Mouse (Mus musculus): Measurements from ENCODE around the gene Uevld. TPM values are rescaled to one million over a fixed set of nuclear protein-coding genes. Genes with fewer than 3 reads are reported as not detected.

The Uevld gene
- total and polyA plus RNA-seq, 3 experiments = 2.9 to 6.6 (median 4.6) TPM

DNA sequence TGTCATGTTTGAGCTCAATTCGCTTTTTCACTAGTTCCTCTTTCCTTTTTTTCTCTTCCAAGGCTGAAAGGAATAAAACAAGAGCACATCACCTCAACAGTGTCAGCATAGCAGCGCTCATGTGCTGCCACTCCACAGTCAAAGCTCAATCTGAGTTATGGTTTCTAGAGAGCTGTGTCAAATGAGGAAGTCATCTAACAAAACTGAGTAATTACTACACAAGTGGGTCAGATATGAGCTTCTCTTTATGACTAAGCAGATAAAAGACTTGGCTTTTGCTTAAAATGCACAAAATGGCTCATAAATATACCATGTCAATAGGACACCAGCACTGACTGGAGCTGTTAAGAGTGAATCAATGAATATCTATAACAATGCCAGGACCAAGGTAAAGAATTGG, 40.6 kb upstream of the Uevld start (continued):
- TF ChIP-seq RCOR1 (conservative IDR thresholded peaks at IDR 0.05; ENCODE audit: low read depth, low read length) = peak; percentile 96
- TF ChIP-seq IRF4 (IDR thresholded peaks at IDR 0.05; ENCODE audit: low read depth, low read length) = peak; percentile 100
- TF ChIP-seq NELFE (IDR thresholded peaks at IDR 0.05; ENCODE audit: low read depth, low read length) = no peak
- TF ChIP-seq JUND (conservative IDR thresholded peaks at IDR 0.05; ENCODE audit: low read depth, low read length) = peak; percentile 100
- TF ChIP-seq MAFK (IDR thresholded peaks at IDR 0.05; ENCODE audit: insufficient replicate concordance, low read length) = peak; percentile 89
- peak; percentile 67; the same call in 1 of the 2 replicates for TF ChIP-seq MEF2A (IDR thresholded peaks at IDR 0.05; ENCODE audit: borderline replicate concordance, low read depth, low read length)
- no peak for TF ChIP-seq E2F4 (IDR thresholded peaks at IDR 0.05; ENCODE audit: insufficient replicate concordance, low read depth, low read length)

DNA sequence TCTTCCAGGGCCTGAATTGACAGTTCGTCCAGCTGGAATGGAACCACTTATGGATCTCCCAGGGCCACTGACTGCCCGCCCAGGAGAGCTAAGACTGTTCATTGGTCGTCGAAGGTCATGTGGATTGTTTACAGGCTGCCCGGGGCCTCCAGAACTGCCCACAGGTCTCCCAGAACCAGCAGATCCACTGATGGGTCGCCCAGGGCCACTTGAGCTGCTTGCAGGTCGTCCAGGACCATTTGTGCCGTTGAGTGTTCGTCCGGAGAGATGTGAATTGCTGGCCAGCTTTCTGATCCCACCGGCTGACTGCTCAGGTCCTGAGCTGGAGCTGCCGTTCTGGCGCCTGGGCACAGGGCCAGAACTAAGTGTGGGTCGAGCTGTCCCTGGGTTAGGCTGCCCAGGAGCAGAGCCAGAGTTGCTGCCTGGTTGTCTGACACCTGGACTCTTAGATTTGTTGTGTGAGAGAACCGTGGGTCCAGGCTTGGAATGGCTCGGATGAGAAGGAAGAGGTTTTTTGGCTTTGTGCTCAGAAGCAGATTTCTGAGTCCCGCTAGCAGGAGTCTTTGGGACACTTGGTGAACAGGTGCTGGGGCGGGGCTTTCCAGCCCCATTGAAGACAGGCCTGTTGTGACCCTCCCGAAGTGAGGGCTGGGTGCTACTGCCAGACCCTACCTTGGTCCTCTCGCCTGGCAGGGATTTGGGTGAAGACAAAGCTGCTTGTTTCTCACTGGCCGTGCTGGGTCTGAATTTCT, 39.5 kb upstream of the Uevld start:
- H3K4me2 ChIP-seq (ENCODE audit: insufficient read depth, low read depth, poor library complexity, severe bottlenecking) = no peak overlapping the region
- peaks cover 23 to 83% of the 10 kb centered on the region in 2 experiments for H3K4me1 ChIP-seq (ENCODE audit: control insufficient read depth in 1 of 2, insufficient read depth in 2 of 2)
- peaks cover 46% of the 10 kb centered on the region for H3K79me2 ChIP-seq (replicated peaks; ENCODE audit: control insufficient read depth, extremely low read depth, insufficient read depth, poor library complexity, severe bottlenecking)
- dilution Hi-C loops (cut with MboI; ENCODE audit: extremely low pct_ligation_motif_present, extremely low pct_unique_long_range_greater_than_20kb, low sequenced_read_pairs) = no loop called here
- in situ Hi-C loops (cut with MboI; ENCODE audit: low pct_ligation_motif_present, low pct_unique_long_range_greater_than_20kb, low sequenced_read_pairs) = no loop called here
- peaks cover 47 to 72% of the 10 kb centered on the region in 2 experiments for H3K36me3 ChIP-seq (replicated peaks in 1 of 2; ENCODE audit: control insufficient read depth in 1 of 2, insufficient read depth in 1 of 2, low read length in 1 of 2)
- H3K9me3 ChIP-seq (replicated peaks; ENCODE audit: low read length) = no peaks in the 10 kb centered on the region
- no peaks in the 10 kb centered on the region for H3K27me3 ChIP-seq (replicated peaks)
- H3K4me3 ChIP-seq (replicated peaks in 1 of 3; ENCODE audit: low read depth in 2 of 3, low read length in 2 of 3, poor library complexity in 1 of 3) = no peak overlapping the region
- no peak overlapping the region for H3K9ac ChIP-seq (ENCODE audit: insufficient read depth, low read depth)
- TF ChIP-seq USF1 (IDR thresholded peaks at IDR 0.05; ENCODE audit: low read depth, low read length) (no peak), JUN (IDR thresholded peaks at IDR 0.05; ENCODE audit: insufficient read depth, low read depth, low read length) (no peak), NELFE (IDR thresholded peaks at IDR 0.05; ENCODE audit: low read depth, low read length) (no peak), ELF1 (IDR thresholded peaks at IDR 0.05; ENCODE audit: low read depth, low read length) (no peak), USF2 (conservative IDR thresholded peaks at IDR 0.05; ENCODE audit: low read depth, low read length) (no peak), PAX5 (IDR thresholded peaks at IDR 0.05; ENCODE audit: low read length) (no peak), RCOR1 (conservative IDR thresholded peaks at IDR 0.05; ENCODE audit: low read depth, low read length) (no peak), RAD21 (IDR thresholded peaks at IDR 0.05; ENCODE audit: low read depth, low read length) (no peak), JUND (conservative IDR thresholded peaks at IDR 0.05; ENCODE audit: low read depth, low read length) (no peak)
- no peak for DNase-seq (ENCODE audit: extremely low read depth)
- H3K27ac ChIP-seq (ENCODE audit: insufficient read depth, low read depth) = peak overlapping the region; percentile 7; the same call in 1 of the 2 replicates

DNA sequence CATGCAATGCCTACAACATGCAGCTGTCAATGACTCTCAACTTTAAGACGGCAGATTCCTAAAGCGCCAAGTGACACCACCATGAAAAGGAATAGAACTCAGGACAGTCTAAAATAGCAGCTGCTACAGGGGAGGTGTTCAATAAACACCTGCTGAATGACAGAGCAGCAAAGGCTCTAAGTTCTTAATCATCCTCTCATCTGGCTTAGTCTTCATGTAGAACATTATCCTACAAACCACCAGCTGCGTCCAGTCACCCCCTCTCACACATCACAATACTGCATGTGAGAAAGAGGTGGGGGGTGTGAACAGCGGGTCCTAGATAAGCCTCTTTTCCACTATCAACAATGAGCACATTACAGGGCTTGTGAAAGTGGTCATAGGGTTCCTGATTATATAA, 38.7 kb upstream of the Uevld start:
- dilution Hi-C loops (cut with MboI; ENCODE audit: extremely low pct_ligation_motif_present, extremely low pct_unique_long_range_greater_than_20kb, low sequenced_read_pairs) (no loop called here), in situ Hi-C loops (cut with MboI; ENCODE audit: low pct_ligation_motif_present, low pct_unique_long_range_greater_than_20kb, low sequenced_read_pairs) (no loop called here)
- Histone ChIP-seq H3K9me3 (replicated peaks; ENCODE audit: low read length) (no peaks in the 10 kb centered on the region), H3K79me2 (replicated peaks; ENCODE audit: control insufficient read depth, extremely low read depth, insufficient read depth, poor library complexity, severe bottlenecking) (peaks cover 37% of the 10 kb centered on the region), H3K4me3 (replicated peaks in 1 of 3; ENCODE audit: low read depth in 2 of 3, low read length in 2 of 3, poor library complexity in 1 of 3) (no peak overlapping the region), H3K27me3 (replicated peaks) (no peaks in the 10 kb centered on the region), H3K4me1 (ENCODE audit: control insufficient read depth in 1 of 2, insufficient read depth in 2 of 2) (peaks cover 24 to 81% of the 10 kb centered on the region in 2 experiments), H3K9ac (ENCODE audit: insufficient read depth, low read depth) (no peak overlapping the region), H3K27ac (ENCODE audit: insufficient read depth, low read depth) (no peak overlapping the region), H3K4me2 (ENCODE audit: insufficient read depth, low read depth, poor library complexity, severe bottlenecking) (no peak overlapping the region), H3K36me3 (replicated peaks in 1 of 2; ENCODE audit: control insufficient read depth in 1 of 2, insufficient read depth in 1 of 2, low read length in 1 of 2) (peaks cover 50 to 77% of the 10 kb centered on the region in 2 experiments)
- DNase-seq (ENCODE audit: extremely low read depth) = no peak
- TF ChIP-seq ZMIZ1 (IDR thresholded peaks at IDR 0.05; ENCODE audit: low read depth, low read length) (no peak), HCFC1 (IDR thresholded peaks at IDR 0.05; ENCODE audit: low read depth, low read length) (no peak), CTCF (conservative IDR thresholded peaks at IDR 0.05 in 1 of 2, IDR thresholded peaks at IDR 0.05 in 1 of 2; ENCODE audit: low read depth in 2 of 2, low read length in 2 of 2) (no peak), ZKSCAN1 (IDR thresholded peaks at IDR 0.05; ENCODE audit: borderline replicate concordance, low read depth, low read length) (no peak), EP300 (IDR thresholded peaks at IDR 0.05; ENCODE audit: low read length) (no peak), IRF4 (IDR thresholded peaks at IDR 0.05; ENCODE audit: low read depth, low read length) (no peak), JUN (IDR thresholded peaks at IDR 0.05; ENCODE audit: insufficient read depth, low read depth, low read length) (no peak), PAX5 (IDR thresholded peaks at IDR 0.05; ENCODE audit: low read length) (no peak), CHD2 (IDR thresholded peaks at IDR 0.05; ENCODE audit: low read length) (no peak), KAT2A (IDR thresholded peaks at IDR 0.05; ENCODE audit: insufficient replicate concordance, low read length) (no peak), ELF1 (IDR thresholded peaks at IDR 0.05; ENCODE audit: low read depth, low read length) (no peak), ETS1 (conservative IDR thresholded peaks at IDR 0.05; ENCODE audit: low read depth, low read length) (no peak), UBTF (IDR thresholded peaks at IDR 0.05; ENCODE audit: low read depth, low read length) (no peak), SMC3 (IDR thresholded peaks at IDR 0.05; ENCODE audit: low read depth, low read length) (no peak), E2F4 (IDR thresholded peaks at IDR 0.05; ENCODE audit: insufficient replicate concordance, low read depth, low read length) (no peak), MAX (IDR thresholded peaks at IDR 0.05; ENCODE audit: low read length) (no peak), TCF12 (IDR thresholded peaks at IDR 0.05; ENCODE audit: low read depth, low read length) (no peak), MYC (IDR thresholded peaks at IDR 0.05; ENCODE audit: low read depth, low read length) (no peak), MXI1 (IDR thresholded peaks at IDR 0.05; ENCODE audit: low read depth, low read length) (no peak), RAD21 (IDR thresholded peaks at IDR 0.05; ENCODE audit: low read depth, low read length) (no peak)
